Mouse (Mus musculus) midbrain, embryonic 15.5 days (tissue): ENCODE results near the gene Stx6. TPM values are rescaled to one million over a fixed set of nuclear protein-coding genes. Genes with fewer than 3 reads are reported as not detected.
"Not testable (repeated sequence)": the region's sequence is repeated elsewhere in the genome, so short reads cannot be mapped to it uniquely, and the experiment has no call there.

Experiments
- ATAC-seq: fragments of 200-750 bp; cut with Nextera tagmentation; replicated peaks from 2 replicates; pipeline ENCODE4 v1.8.0; 2017; ENCODE audit warnings: moderate TSS enrichment
- H3K27ac ChIP-seq: fragments of 300-500 bp; sonication (generic); 2 replicates; pipeline ENCODE4 v1.5.1; 2015; ENCODE audit warnings: mild to moderate bottlenecking, inconsistent platforms
- H3K27me3 ChIP-seq: fragments of 300-500 bp; sonication (generic); replicated peaks from 2 replicates; pipeline ENCODE4 v1.6.1; 2015; ENCODE audit warnings: inconsistent platforms
- H3K36me3 ChIP-seq: fragments of 300-500 bp; sonication (generic); replicated peaks from 2 replicates; pipeline ENCODE4 v1.6.1; 2015; ENCODE audit warnings: inconsistent platforms
- H3K4me1 ChIP-seq: fragments of 300-500 bp; sonication (generic); 2 replicates; pipeline ENCODE4 v1.6.1; 2015; ENCODE audit warnings: inconsistent platforms
- H3K4me2 ChIP-seq: fragments of 300-500 bp; sonication (generic); 2 replicates; pipeline ENCODE4 v1.6.1; 2015; ENCODE audit warnings: inconsistent platforms, mild to moderate bottlenecking, moderate library complexity
- H3K4me3 ChIP-seq: fragments of 300-500 bp; sonication (generic); 2 replicates; pipeline ENCODE4 v1.5.1; 2015; ENCODE audit warnings: mild to moderate bottlenecking, inconsistent platforms
- H3K9ac ChIP-seq: fragments of 300-500 bp; sonication (generic); 2 replicates; pipeline ENCODE4 v1.6.1; 2015; ENCODE audit warnings: mild to moderate bottlenecking, inconsistent platforms
- H3K9me3 ChIP-seq: fragments of 300-500 bp; sonication (generic); 2 replicates; pipeline ENCODE4 v1.6.1; 2016; ENCODE audit warnings: inconsistent platforms
- WGBS: fragments of 180-500 bp; shearing (Covaris S2); methylation state at CpG from one replicate; pipeline ENCODE4 v1.1.7; 2015; ENCODE audit warnings: mixed read lengths; 5-methylcytosine and 5-hydroxymethylcytosine counted together
- polyA plus RNA-seq: library from polyadenylated mRNA; unstranded; fragments of >200 nt; fragmentation: Nextera tagmentation; extraction: Ambion mirVana; gene quantifications from 2 replicates; pipeline ENCODE4 v1.2.1, GENCODE M21; 2015

Stx6 gene
- polyA plus RNA-seq, 1 experiment from 2014 or later: 114 TPM

- not testable (repeated sequence) for H3K9me3 ChIP-seq, ATAC-seq, H3K4me2 ChIP-seq, H3K27me3 ChIP-seq, H3K4me1 ChIP-seq, H3K27ac ChIP-seq, H3K4me3 ChIP-seq, H3K9ac ChIP-seq, H3K36me3 ChIP-seq
- WGBS: 88% methylated on average over 1 of the region's 1 CpGs
Observed at GRCm38 (mm10) chr1:155173644-155174016, 15.1 kb downstream of the Stx6 start.

GRCm38 (mm10) chr1:155174424-155174823 lies 15.9 kb downstream of the Stx6 start:
- H3K9me3 ChIP-seq: no peaks in the 10 kb centered on the region
- no peak for ATAC-seq
- 91% methylated on average over 1 of the region's 1 CpGs for WGBS

GRCm38 (mm10) chr1:155178192-155178924 lies 19.8 kb downstream of the Stx6 start:
- H3K4me3 ChIP-seq: no peak overlapping the region
- H3K27me3 ChIP-seq: no peaks in the 10 kb centered on the region
- ATAC-seq: no peak
- H3K4me2 ChIP-seq: no peak overlapping the region
- H3K9ac ChIP-seq: no peak overlapping the region
- H3K27ac ChIP-seq: no peak overlapping the region
- H3K4me1 ChIP-seq: no peaks in the 10 kb centered on the region
- no peaks in the 10 kb centered on the region for H3K9me3 ChIP-seq
- 93% methylated on average over 2 of the region's 2 CpGs for WGBS
- H3K36me3 ChIP-seq: peaks cover 8% of the 10 kb centered on the region

More at GRCm38 (mm10) chr1:155174424-155174823, 15.9 kb downstream of the Stx6 start:
- Histone ChIP-seq H3K27me3 (no peaks in the 10 kb centered on the region), H3K9ac (no peak overlapping the region), H3K27ac (no peak overlapping the region), H3K4me2 (no peak overlapping the region), H3K4me3 (no peak overlapping the region), H3K4me1 (no peaks in the 10 kb centered on the region), H3K36me3 (peaks cover 8% of the 10 kb centered on the region)

- H3K4me2 ChIP-seq: no peak overlapping the region
- 96% methylated on average over 3 of the region's 3 CpGs for WGBS
- H3K36me3 ChIP-seq: peaks cover 11% of the 10 kb centered on the region
- no peak overlapping the region for H3K9ac ChIP-seq
- H3K4me1 ChIP-seq: no peaks in the 10 kb centered on the region
- H3K27ac ChIP-seq: no peak overlapping the region
- no peak for ATAC-seq
- no peaks in the 10 kb centered on the region for H3K9me3 ChIP-seq
- no peaks in the 10 kb centered on the region for H3K27me3 ChIP-seq
- H3K4me3 ChIP-seq: no peak overlapping the region
Observed at GRCm38 (mm10) chr1:155184191-155184590, 25.7 kb downstream of the Stx6 start.

- no peak overlapping the region for H3K9ac ChIP-seq
- H3K9me3 ChIP-seq: no peaks in the 10 kb centered on the region
- no peaks in the 10 kb centered on the region for H3K27me3 ChIP-seq
- 95% methylated on average over 4 of the region's 4 CpGs for WGBS
- ATAC-seq: no peak
- H3K4me1 ChIP-seq: peaks cover 3% of the 10 kb centered on the region; the same call in 1 of the 2 replicates
- no peak overlapping the region for H3K27ac ChIP-seq
- peaks cover 17% of the 10 kb centered on the region for H3K36me3 ChIP-seq
- H3K4me2 ChIP-seq: no peak overlapping the region
- no peak overlapping the region for H3K4me3 ChIP-seq
Observed at GRCm38 (mm10) chr1:155188656-155189055, 30.1 kb downstream of the Stx6 start.

GRCm38 (mm10) chr1:155191219-155191618 lies 32.7 kb downstream of the Stx6 start:
- H3K4me1 ChIP-seq: peaks cover 3% of the 10 kb centered on the region; the same call in 1 of the 2 replicates
- H3K27ac ChIP-seq: peak overlapping the region; percentile 36; the same call in 1 of the 2 replicates
- no peaks in the 10 kb centered on the region for H3K9me3 ChIP-seq
- no peak overlapping the region for H3K4me3 ChIP-seq
- H3K27me3 ChIP-seq: no peaks in the 10 kb centered on the region
- H3K9ac ChIP-seq: no peak overlapping the region
- WGBS: 85% methylated on average over 8 of the region's 8 CpGs
- H3K4me2 ChIP-seq: no peak overlapping the region
- H3K36me3 ChIP-seq: peaks cover 17% of the 10 kb centered on the region
- no peak for ATAC-seq

- H3K9me3 ChIP-seq: no peaks in the 10 kb centered on the region
- H3K4me2 ChIP-seq: no peak overlapping the region
- peaks cover 3% of the 10 kb centered on the region; the same call in 1 of the 2 replicates for H3K4me1 ChIP-seq
- H3K9ac ChIP-seq: no peak overlapping the region
- no peaks in the 10 kb centered on the region for H3K27me3 ChIP-seq
- no peak overlapping the region for H3K4me3 ChIP-seq
- 0 out of 2 replicates have a peak overlapping the region, but pooled peaks have one; percentile 36 for H3K27ac ChIP-seq
- ATAC-seq: no peak
- H3K36me3 ChIP-seq: peaks cover 16% of the 10 kb centered on the region
- 50% methylated on average over 2 of the region's 2 CpGs for WGBS
Observed at GRCm38 (mm10) chr1:155191671-155192070, 33.2 kb downstream of the Stx6 start.

GRCm38 (mm10) chr1:155192805-155193368 lies 34.4 kb downstream of the Stx6 start:
- 0 out of 2 replicates have a peak, but pooled peaks have one; percentile 17 for ATAC-seq
- H3K36me3 ChIP-seq: peaks cover 18% of the 10 kb centered on the region
- H3K27ac ChIP-seq: peak overlapping the region; percentile 25
- H3K9me3 ChIP-seq: no peaks in the 10 kb centered on the region
- H3K27me3 ChIP-seq: no peaks in the 10 kb centered on the region
- no peak overlapping the region for H3K4me3 ChIP-seq
- H3K4me2 ChIP-seq: no peak overlapping the region
- 62% methylated on average over 15 of the region's 15 CpGs for WGBS
- peaks cover 3% of the 10 kb centered on the region; the same call in 1 of the 2 replicates for H3K4me1 ChIP-seq
- no peak overlapping the region for H3K9ac ChIP-seq

GRCm38 (mm10) chr1:155196691-155197090 lies 38.2 kb downstream of the Stx6 start:
- Histone ChIP-seq H3K27me3 (no peaks in the 10 kb centered on the region), H3K4me3 (no peak overlapping the region), H3K9me3 (no peaks in the 10 kb centered on the region), H3K27ac (no peak overlapping the region), H3K36me3 (peaks cover 4% of the 10 kb centered on the region; the same call in 1 of the 2 replicates), H3K4me2 (no peak overlapping the region), H3K9ac (no peak overlapping the region), H3K4me1 (peaks cover 12% of the 10 kb centered on the region)
- WGBS: 73% methylated on average over 4 of the region's 4 CpGs
- no peak for ATAC-seq

GRCm38 (mm10) chr1:155199522-155199921 lies 41.0 kb downstream of the Stx6 start:
- Histone ChIP-seq H3K9ac (no peak overlapping the region), H3K36me3 (peaks cover 3% of the 10 kb centered on the region; the same call in 1 of the 2 replicates), H3K4me1 (peaks cover 37% of the 10 kb centered on the region), H3K27ac (no peak overlapping the region), H3K4me2 (no peak overlapping the region), H3K9me3 (no peaks in the 10 kb centered on the region), H3K27me3 (no peaks in the 10 kb centered on the region), H3K4me3 (no peak overlapping the region)
- WGBS: 70% methylated on average over 6 of the region's 6 CpGs
- no peak for ATAC-seq

GRCm38 (mm10) chr1:155200967-155201366 lies 42.5 kb downstream of the Stx6 start:
- Histone ChIP-seq H3K4me3 (no peak overlapping the region), H3K4me1 (peaks cover 50% of the 10 kb centered on the region), H3K9me3 (no peaks in the 10 kb centered on the region), H3K36me3 (peaks cover 3% of the 10 kb centered on the region; the same call in 1 of the 2 replicates), H3K27me3 (no peaks in the 10 kb centered on the region), H3K4me2 (no peak overlapping the region), H3K9ac (no peak overlapping the region), H3K27ac (peak overlapping the region; percentile 73)
- WGBS: 52% methylated on average over 2 of the region's 2 CpGs
- no peak for ATAC-seq

GRCm38 (mm10) chr1:155201373-155201879 lies 42.9 kb downstream of the Stx6 start:
- H3K4me3 ChIP-seq: no peak overlapping the region
- H3K9me3 ChIP-seq: no peaks in the 10 kb centered on the region
- H3K4me2 ChIP-seq: no peak overlapping the region
- H3K27me3 ChIP-seq: no peaks in the 10 kb centered on the region
- peaks cover 3% of the 10 kb centered on the region; the same call in 1 of the 2 replicates for H3K36me3 ChIP-seq
- WGBS: 35% methylated on average over 4 of the region's 4 CpGs
- H3K9ac ChIP-seq: no peak overlapping the region
- peak overlapping the region; percentile 73 for H3K27ac ChIP-seq
- peaks cover 52% of the 10 kb centered on the region for H3K4me1 ChIP-seq
- peak; percentile 73 for ATAC-seq
